Comparison of ENCODE assay signal across 10 mouse cellular contexts in genomic region chr8:34392981-34393828, GRCm38 (mm10).
DNase-seq lines count a peak whose midpoint lies in the region; ATAC-seq lines count a peak whose summit lies in the region.
"Had no signal": no experiment of that assay in that cellular context is flagged by ENCODE, and none has a peak within 500 bp of the region (broad histone marks: within the 10 kb centered on the region; RNA-seq: fewer than 3 reads in every experiment).

No protein-coding gene starts in this region.

- no peaks in the 10 kb centered on the region for H3K27me3 ChIP-seq in midbrain, embryonic 11.5 days (ENCODE audit: control insufficient read depth, insufficient read depth, low read length)
- no peaks in the 10 kb centered on the region for H3K27me3 ChIP-seq in midbrain, embryonic 10.5 days (ENCODE audit: low read depth, poor library complexity, severe bottlenecking)
- no peaks in the 10 kb centered on the region for H3K27me3 ChIP-seq in hindbrain, embryonic 10.5 days (ENCODE audit: insufficient read depth, poor library complexity, severe bottlenecking)
- no peaks in the 10 kb centered on the region for H3K27me3 ChIP-seq in kidney, embryonic 15.5 days
- H3K27me3 ChIP-seq: embryonic facial prominence, embryonic 12.5 days had no signal

- intact Hi-C loops in left cerebral cortex, postnatal 14 days (cut with DNase I) = loop anchor here (5.0 kb wide), 2 partner anchors 61 to 151 kb away; no protein-coding TSS in a partner anchor

- no peak for ATAC-seq in midbrain, embryonic 11.5 days (ENCODE audit: low FRiP score)
- no peak for ATAC-seq in kidney, embryonic 15.5 days (replicated peaks; ENCODE audit: low FRiP score)

- no peak overlapping the region for H3K9ac ChIP-seq in midbrain, embryonic 11.5 days (ENCODE audit: low read length)
- H3K9ac ChIP-seq in kidney, embryonic 15.5 days = no peak overlapping the region
- H3K9ac ChIP-seq: embryonic facial prominence, embryonic 12.5 days had no signal

- no peak overlapping the region for H3K27ac ChIP-seq in midbrain, embryonic 11.5 days (ENCODE audit: low read depth, low read length)
- H3K27ac ChIP-seq in midbrain, embryonic 10.5 days (replicated peaks) = no peak overlapping the region
- H3K27ac ChIP-seq in hindbrain, embryonic 10.5 days = 0 out of 2 replicates have a peak overlapping the region, but pooled peaks have one; percentile 47
- no peak overlapping the region for H3K27ac ChIP-seq in kidney, embryonic 15.5 days
- H3K27ac ChIP-seq: embryonic facial prominence, embryonic 12.5 days; kidney, postnatal 0 days had no signal

- no peaks in the 10 kb centered on the region for H3K36me3 ChIP-seq in midbrain, embryonic 11.5 days (ENCODE audit: control insufficient read depth, insufficient read depth, low read length)
- H3K36me3 ChIP-seq in midbrain, embryonic 10.5 days = no peaks in the 10 kb centered on the region
- H3K36me3 ChIP-seq in hindbrain, embryonic 10.5 days = no peaks in the 10 kb centered on the region
- no peaks in the 10 kb centered on the region for H3K36me3 ChIP-seq in kidney, embryonic 15.5 days
- H3K36me3 ChIP-seq: embryonic facial prominence, embryonic 12.5 days had no signal

- H3K9me3 ChIP-seq in midbrain, embryonic 11.5 days (ENCODE audit: control insufficient read depth, low read length) = no peaks in the 10 kb centered on the region
- no peaks in the 10 kb centered on the region for H3K9me3 ChIP-seq in midbrain, embryonic 10.5 days (replicated peaks)
- 0 out of 2 replicates have a peak, but pooled peaks cover 4% of the 10 kb centered on the region for H3K9me3 ChIP-seq in hindbrain, embryonic 10.5 days
- no peaks in the 10 kb centered on the region for H3K9me3 ChIP-seq in kidney, embryonic 15.5 days (replicated peaks)
- H3K9me3 ChIP-seq: embryonic facial prominence, embryonic 12.5 days had no signal

- H3K4me3 ChIP-seq in midbrain, embryonic 11.5 days (ENCODE audit: low read depth, low read length) = no peak overlapping the region
- no peak overlapping the region for H3K4me3 ChIP-seq in midbrain, embryonic 10.5 days
- H3K4me3 ChIP-seq in hindbrain, embryonic 10.5 days = no peak overlapping the region
- H3K4me3 ChIP-seq in kidney, embryonic 15.5 days (replicated peaks) = no peak overlapping the region
- H3K4me3 ChIP-seq: embryonic facial prominence, embryonic 12.5 days had no signal

- H3K4me2 ChIP-seq in midbrain, embryonic 11.5 days = no peak overlapping the region
- no peak overlapping the region for H3K4me2 ChIP-seq in kidney, embryonic 15.5 days
- H3K4me2 ChIP-seq: embryonic facial prominence, embryonic 12.5 days had no signal

- WGBS in midbrain, embryonic 11.5 days = 92% methylated on average over 15 of the region's 15 CpGs
- 90% methylated on average over 15 of the region's 15 CpGs for WGBS in midbrain, embryonic 10.5 days
- 92% methylated on average over 15 of the region's 15 CpGs for WGBS in hindbrain, embryonic 10.5 days
- WGBS in kidney, embryonic 15.5 days = 84% methylated on average over 15 of the region's 15 CpGs

- H3K4me1 ChIP-seq in midbrain, embryonic 11.5 days (ENCODE audit: control insufficient read depth, insufficient read depth, low read length) = peaks cover 6% of the 10 kb centered on the region
- peaks cover 22% of the 10 kb centered on the region for H3K4me1 ChIP-seq in midbrain, embryonic 10.5 days
- peaks cover 21% of the 10 kb centered on the region for H3K4me1 ChIP-seq in hindbrain, embryonic 10.5 days (replicated peaks)
- H3K4me1 ChIP-seq in kidney, embryonic 15.5 days = peaks cover 29% of the 10 kb centered on the region

- DNase-seq in midbrain, embryonic 11.5 days (ENCODE audit: low spot score, missing footprints) = peak; percentile 66
- no peak for DNase-seq in midbrain, embryonic 10.5 days (ENCODE audit: low spot score)
- no peak for DNase-seq in hindbrain, embryonic 10.5 days (ENCODE audit: low spot score)
- DNase-seq in left cerebral cortex, postnatal 14 days (ENCODE audit: low spot score in 2 of 2) = peak; percentile 58 to 66
- DNase-seq in right cerebral cortex, postnatal 4 days = peak; percentile 45
- no peak for DNase-seq in B cell, adult 2 months
- no peak for DNase-seq in thymus, postnatal 36 days

Comparison
In these comparisons a context has a peak if more than half of its experiments do, and no peak if none do; other contexts are left out.
1. DNase-seq: peak in midbrain, embryonic 11.5 days (single experiment), left cerebral cortex, postnatal 14 days (2 of 2) and right cerebral cortex, postnatal 4 days (single experiment); none in midbrain, embryonic 10.5 days (single experiment), hindbrain, embryonic 10.5 days (single experiment), B cell, adult 2 months (0 of 2) and thymus, postnatal 36 days (0 of 2).